Mouse (Mus musculus) ES-Bruce4 (cell line): ENCODE measurements at regions not wholly inside any gene's neighbourhood (a gene's known extent, or its start where the extent isn't known, plus 50 kb on each side); places are given as distances from the start of the nearest gene placed in this dataset.

Source experiments
- H3K27ac ChIP-seq: 2 replicates; pipeline ENCODE4 v1.5.1; 2012; ENCODE audit warnings: low read length, inconsistent platforms; ENCODE audit not compliant: insufficient read depth
- H3K27me3 ChIP-seq: 2 replicates; pipeline ENCODE4 v1.6.1; 2012; ENCODE audit warnings: mild to moderate bottlenecking, low read length, inconsistent platforms; ENCODE audit not compliant: control insufficient read depth, poor library complexity, insufficient read depth, severe bottlenecking
- H3K36me3 ChIP-seq: 2 replicates; pipeline ENCODE4 v1.6.1; 2012; ENCODE audit warnings: inconsistent platforms, mild to moderate bottlenecking, low read length, moderate library complexity; ENCODE audit not compliant: control insufficient read depth, poor library complexity, insufficient read depth, severe bottlenecking
- H3K4me1 ChIP-seq: one replicate; pipeline ENCODE4 v1.8.1; 2011; ENCODE audit warnings: low read length; ENCODE audit not compliant: control insufficient read depth, insufficient read depth
- H3K4me3 ChIP-seq: 2 replicates; pipeline ENCODE4 v1.5.1; 2011; ENCODE audit warnings: low read depth, mild to moderate bottlenecking, low read length
- H3K9ac ChIP-seq: 2 replicates; pipeline ENCODE4 v1.6.1; 2012; ENCODE audit warnings: low read depth, mild to moderate bottlenecking, inconsistent platforms; ENCODE audit not compliant: poor library complexity, severe bottlenecking
- H3K9me3 ChIP-seq: replicated peaks from 2 replicates; pipeline ENCODE4 v1.6.1; 2012; ENCODE audit warnings: mild to moderate bottlenecking, low read length, inconsistent platforms; ENCODE audit not compliant: control insufficient read depth, poor library complexity, insufficient read depth, severe bottlenecking
- CTCF ChIP-seq: IDR thresholded peaks from one replicate; pipeline ENCODE4 v1.8.1; 2011; ENCODE audit warnings: low read depth, low read length
- EP300 ChIP-seq: IDR thresholded peaks from 2 replicates; pipeline ENCODE4 v1.6.1; 2011; ENCODE audit warnings: low read depth, low read length; ENCODE audit not compliant: insufficient read depth
- POLR2A ChIP-seq: IDR thresholded peaks from one replicate; pipeline ENCODE4 v1.8.1; 2011; ENCODE audit warnings: low read length; ENCODE audit not compliant: insufficient read depth

GRCm38 (mm10) chr12:79961881-79962280 lies 150.9 kb downstream of the Zfp36l1 start:
- H3K9me3 ChIP-seq = no peaks in the 10 kb centered on the region
- H3K4me1 ChIP-seq = peaks cover 1% of the 10 kb centered on the region
- no peak overlapping the region for H3K27ac ChIP-seq
- TF ChIP-seq EP300 (no peak), CTCF (no peak), POLR2A (no peak)
- H3K4me3 ChIP-seq = no peak overlapping the region
- no peaks in the 10 kb centered on the region for H3K27me3 ChIP-seq
- no peaks in the 10 kb centered on the region for H3K36me3 ChIP-seq
- no peak overlapping the region for H3K9ac ChIP-seq

DNA sequence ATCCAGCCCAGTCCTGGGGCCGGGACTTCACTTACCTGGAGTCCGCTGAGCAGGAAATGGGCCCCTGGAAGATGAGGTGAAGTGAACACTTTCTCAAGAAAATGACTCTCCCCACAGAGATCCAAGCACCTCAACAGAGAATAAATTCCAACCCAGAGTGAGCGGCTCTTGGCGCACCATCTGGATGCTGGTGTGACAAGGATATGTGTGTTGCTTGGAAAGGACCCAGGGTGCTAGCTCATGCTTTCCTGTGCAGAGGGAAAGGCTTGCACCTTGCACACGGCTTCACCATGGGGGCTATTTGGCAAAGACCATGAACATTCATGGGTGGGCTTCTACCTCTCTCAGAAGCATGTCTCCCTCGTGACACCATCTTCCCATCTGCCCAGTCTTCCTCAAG lies 151.7 kb downstream of the Zfp36l1 start:
- no peaks in the 10 kb centered on the region for H3K36me3 ChIP-seq
- no peaks in the 10 kb centered on the region for H3K9me3 ChIP-seq
- no peaks in the 10 kb centered on the region for H3K27me3 ChIP-seq
- H3K9ac ChIP-seq = no peak overlapping the region
- no peak for TF ChIP-seq EP300
- no peak for TF ChIP-seq CTCF
- no peak for TF ChIP-seq POLR2A
- H3K4me3 ChIP-seq = no peak overlapping the region
- no peak overlapping the region for H3K27ac ChIP-seq
- H3K4me1 ChIP-seq = no peaks in the 10 kb centered on the region

DNA sequence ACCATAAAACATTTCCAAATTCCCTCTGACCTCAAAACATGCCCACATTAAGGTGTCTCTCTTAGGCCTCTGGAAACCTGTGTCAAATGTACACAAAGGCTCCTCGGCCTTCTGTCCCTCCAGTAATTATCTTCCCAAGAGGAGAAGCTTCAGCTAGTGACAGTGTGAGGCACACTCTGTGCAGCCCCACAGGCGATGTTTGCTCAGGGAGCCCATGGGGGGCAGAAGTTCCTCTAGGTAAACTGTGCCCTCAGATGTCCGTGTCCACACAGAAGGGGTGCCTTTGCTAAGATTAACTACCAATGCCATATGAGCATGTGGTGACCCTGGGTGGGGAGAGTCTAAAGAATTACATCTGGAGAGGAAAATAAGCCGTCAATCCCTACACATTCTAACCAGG lies 152.4 kb downstream of the Zfp36l1 start:
- no peak overlapping the region for H3K9ac ChIP-seq
- TF ChIP-seq EP300 (no peak), POLR2A (no peak), CTCF (no peak)
- H3K27me3 ChIP-seq = no peaks in the 10 kb centered on the region
- H3K27ac ChIP-seq = no peak overlapping the region
- no peaks in the 10 kb centered on the region for H3K36me3 ChIP-seq
- H3K9me3 ChIP-seq = no peaks in the 10 kb centered on the region
- H3K4me1 ChIP-seq = no peaks in the 10 kb centered on the region
- no peak overlapping the region for H3K4me3 ChIP-seq

DNA sequence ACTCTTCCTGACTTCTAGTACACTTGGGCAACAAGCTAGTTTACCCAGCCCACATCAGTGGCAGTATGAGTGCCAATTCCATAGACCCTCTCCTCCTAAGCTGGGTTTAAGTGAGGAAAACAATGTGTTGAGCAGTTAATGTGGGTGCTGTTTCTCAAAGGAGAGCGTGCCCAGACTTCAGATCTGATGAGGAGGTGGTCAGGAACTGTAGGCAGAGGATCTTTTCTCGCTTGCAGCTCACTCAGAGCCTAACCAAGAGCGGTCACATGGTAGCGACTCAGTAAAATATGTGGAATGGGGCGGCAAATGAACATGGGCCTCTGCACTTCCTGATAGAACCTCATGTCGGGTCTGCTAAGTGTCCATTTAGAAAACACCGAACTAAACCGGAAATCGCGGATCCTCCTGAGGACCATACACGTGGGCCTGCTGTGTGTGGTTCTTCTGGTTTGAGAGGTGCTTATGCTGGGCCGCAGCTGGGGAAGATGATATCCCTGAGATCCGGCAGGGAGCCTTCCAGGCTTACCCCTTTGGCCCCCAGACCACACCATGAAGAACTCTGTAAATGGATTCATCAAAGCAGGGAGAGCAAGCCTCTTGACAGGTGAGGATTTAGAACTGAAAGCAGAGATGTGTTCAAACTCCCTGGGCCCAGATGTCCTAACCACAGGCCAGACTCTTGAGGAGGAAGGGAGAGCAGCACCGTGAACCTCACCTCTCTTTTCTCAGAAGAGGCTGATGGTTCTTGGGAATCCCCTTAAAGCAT lies 153.1 kb downstream of the Zfp36l1 start:
- Histone ChIP-seq H3K27ac (no peak overlapping the region), H3K9ac (no peak overlapping the region), H3K4me1 (no peaks in the 10 kb centered on the region), H3K36me3 (no peaks in the 10 kb centered on the region), H3K27me3 (no peaks in the 10 kb centered on the region), H3K9me3 (no peaks in the 10 kb centered on the region), H3K4me3 (no peak overlapping the region)
- TF ChIP-seq POLR2A = no peak
- no peak for TF ChIP-seq CTCF
- TF ChIP-seq EP300 = no peak

- no peak for TF ChIP-seq CTCF
- H3K4me3 ChIP-seq = no peak overlapping the region
- no peaks in the 10 kb centered on the region for H3K4me1 ChIP-seq
- H3K27ac ChIP-seq = no peak overlapping the region
- H3K9me3 ChIP-seq = no peaks in the 10 kb centered on the region
- no peaks in the 10 kb centered on the region for H3K27me3 ChIP-seq
- no peaks in the 10 kb centered on the region for H3K36me3 ChIP-seq
- H3K9ac ChIP-seq = no peak overlapping the region
Measured at GRCm38 (mm10) chr12:79957211-79957610, 155.6 kb downstream of the Zfp36l1 start.

GRCm38 (mm10) chr12:79956351-79956750 lies 156.5 kb downstream of the Zfp36l1 start:
- H3K27me3 ChIP-seq = no peaks in the 10 kb centered on the region
- no peak overlapping the region for H3K27ac ChIP-seq
- no peak overlapping the region for H3K9ac ChIP-seq
- TF ChIP-seq POLR2A (no peak), EP300 (no peak), CTCF (no peak)
- H3K4me3 ChIP-seq = no peak overlapping the region
- no peaks in the 10 kb centered on the region for H3K36me3 ChIP-seq
- no peaks in the 10 kb centered on the region for H3K4me1 ChIP-seq
- H3K9me3 ChIP-seq = no peaks in the 10 kb centered on the region
